Mouse (Mus musculus) embryonic facial prominence, embryonic 14.5 days (tissue): ENCODE data around the gene Ttc25. TPM values are rescaled to one million over a fixed set of nuclear protein-coding genes. Genes with fewer than 3 reads are reported as not detected.

Experiments used
- ATAC-seq: fragments of 200-750 bp; cut with Nextera tagmentation; 2 replicates; pipeline ENCODE4 v1.8.0; 2017; ENCODE audit warnings: low read depth, moderate number of reproducible peaks, moderate TSS enrichment
- DNase-seq: peaks from one replicate; pipeline ENCODE4 v3.0.0-alpha.2; 2015; ENCODE audit warnings: low spot score
- H3K27ac ChIP-seq: fragments of 300-500 bp; sonication (generic); replicated peaks from 2 replicates; pipeline ENCODE4 v1.5.1; 2014; ENCODE audit warnings: low read depth, mild to moderate bottlenecking, low read length, moderate library complexity
- H3K27me3 ChIP-seq: fragments of 300-500 bp; sonication (generic); replicated peaks from 2 replicates; pipeline ENCODE4 v1.6.1; 2014; ENCODE audit warnings: low read length; ENCODE audit not compliant: control insufficient read depth, insufficient read depth
- H3K36me3 ChIP-seq: fragments of 300-500 bp; sonication (generic); 2 replicates; pipeline ENCODE4 v1.6.1; 2014; ENCODE audit warnings: low read length, mixed read lengths; ENCODE audit not compliant: control insufficient read depth, insufficient read depth
- H3K4me1 ChIP-seq: fragments of 300-500 bp; sonication (generic); 2 replicates; pipeline ENCODE4 v1.6.1; 2014; ENCODE audit warnings: antibody characterized with exemption, low read length; ENCODE audit not compliant: control insufficient read depth, insufficient read depth
- H3K4me2 ChIP-seq: fragments of 300-500 bp; sonication (generic); 2 replicates; pipeline ENCODE4 v1.6.1; 2014; ENCODE audit warnings: low read depth, mild to moderate bottlenecking, low read length, moderate library complexity, mixed read lengths
- H3K4me3 ChIP-seq: fragments of 300-500 bp; sonication (generic); 2 replicates; pipeline ENCODE4 v1.5.1; 2014; ENCODE audit warnings: low read depth, mild to moderate bottlenecking, low read length
- H3K9ac ChIP-seq: fragments of 300-500 bp; sonication (generic); 2 replicates; pipeline ENCODE4 v1.6.1; 2014; ENCODE audit warnings: low read depth, mild to moderate bottlenecking, low read length, moderate library complexity, mixed read lengths
- H3K9me3 ChIP-seq: fragments of 300-500 bp; sonication (generic); 2 replicates; pipeline ENCODE4 v1.6.1; 2016; ENCODE audit warnings: low read length; ENCODE audit not compliant: control insufficient read depth
- WGBS: fragments of 180-500 bp; shearing (Covaris S2); extraction: QIAGEN DNeasy Blood & Tissue Kit; methylation state at CpG from one replicate; pipeline ENCODE4 v1.1.7; 2014; 5-methylcytosine and 5-hydroxymethylcytosine counted together
- polyA plus RNA-seq: library from polyadenylated mRNA; unstranded; fragments of >200 nt; fragmentation: Nextera tagmentation; extraction: Ambion mirVana; gene quantifications from 2 replicates; pipeline ENCODE4 v1.2.1, GENCODE M21; 2014

The Ttc25 gene
- polyA plus RNA-seq: 1.4 and 2.4 TPM in 2 replicates

- Histone ChIP-seq H3K4me2 (peak within 1 kb of the TSS; percentile 71), H3K9ac (peak within 1 kb of the TSS; percentile 63), H3K27me3 (no peaks in the 10 kb centered on the region; the same call in 1 of the 2 replicates), H3K4me3 (peak within 1 kb of the TSS; percentile 42), H3K4me1 (peaks cover 4% of the 10 kb centered on the region; the same call in 1 of the 2 replicates), H3K27ac (peak within 1 kb of the TSS; percentile 67), H3K9me3 (no peaks in the 10 kb centered on the region), H3K36me3 (no peaks in the 10 kb centered on the region)
- DNase-seq: peak; percentile 96
- 4% methylated on average over 28 of the region's 28 CpGs for WGBS
- peak; percentile 99 for ATAC-seq
Measured at GRCm38 (mm10) chr11:100544832-100545745, at the start of gene Ttc25. Gene Ttc25, plus strand, starts transcription at chr11:100545607.

- H3K4me3 ChIP-seq: no peak overlapping the region
- no peaks in the 10 kb centered on the region for H3K27me3 ChIP-seq
- WGBS: 85% methylated on average over 3 of the region's 3 CpGs
- ATAC-seq (no peak), DNase-seq (no peak)
- no peak overlapping the region for H3K4me2 ChIP-seq
- H3K9me3 ChIP-seq: no peaks in the 10 kb centered on the region
- no peak overlapping the region for H3K9ac ChIP-seq
- no peaks in the 10 kb centered on the region for H3K4me1 ChIP-seq
- H3K36me3 ChIP-seq: peaks cover 98% of the 10 kb centered on the region
- no peak overlapping the region for H3K27ac ChIP-seq
Measured at GRCm38 (mm10) chr11:100500241-100500640, 45.2 kb upstream of the Ttc25 start.

GRCm38 (mm10) chr11:100500651-100501050 is 44.8 kb upstream of the Ttc25 start:
- WGBS: 90% methylated on average over 7 of the region's 7 CpGs
- Histone ChIP-seq H3K9me3 (no peaks in the 10 kb centered on the region), H3K4me3 (no peak overlapping the region), H3K9ac (no peak overlapping the region), H3K4me1 (no peaks in the 10 kb centered on the region), H3K27me3 (no peaks in the 10 kb centered on the region), H3K27ac (no peak overlapping the region), H3K36me3 (peaks cover 98% of the 10 kb centered on the region), H3K4me2 (no peak overlapping the region)
- ATAC-seq (no peak), DNase-seq (no peak)

- DNase-seq (no peak), ATAC-seq (no peak)
- H3K9ac ChIP-seq: no peak overlapping the region
- WGBS: 34% methylated on average over 6 of the region's 6 CpGs
- peaks cover 98% of the 10 kb centered on the region for H3K36me3 ChIP-seq
- no peak overlapping the region for H3K4me3 ChIP-seq
- H3K4me2 ChIP-seq: no peak overlapping the region
- H3K4me1 ChIP-seq: no peaks in the 10 kb centered on the region
- H3K9me3 ChIP-seq: no peaks in the 10 kb centered on the region
- H3K27ac ChIP-seq: no peak overlapping the region
- no peaks in the 10 kb centered on the region for H3K27me3 ChIP-seq
Measured at GRCm38 (mm10) chr11:100501321-100501720, 44.1 kb upstream of the Ttc25 start.

- Histone ChIP-seq H3K4me1 (no peaks in the 10 kb centered on the region), H3K36me3 (peaks cover 95% of the 10 kb centered on the region), H3K4me2 (no peak overlapping the region), H3K9ac (no peak overlapping the region), H3K9me3 (no peaks in the 10 kb centered on the region), H3K4me3 (no peak overlapping the region), H3K27me3 (no peaks in the 10 kb centered on the region), H3K27ac (no peak overlapping the region)
- WGBS: 91% methylated on average over 12 of the region's 12 CpGs
- ATAC-seq: no peak
- DNase-seq: no peak
Measured at GRCm38 (mm10) chr11:100504990-100505660, 40.3 kb upstream of the Ttc25 start.

GRCm38 (mm10) chr11:100505997-100506396 is 39.4 kb upstream of the Ttc25 start:
- H3K27me3 ChIP-seq: no peaks in the 10 kb centered on the region
- H3K4me3 ChIP-seq: no peak overlapping the region
- peaks cover 97% of the 10 kb centered on the region for H3K36me3 ChIP-seq
- no peak overlapping the region for H3K9ac ChIP-seq
- no peak overlapping the region for H3K4me2 ChIP-seq
- no peaks in the 10 kb centered on the region for H3K4me1 ChIP-seq
- no peaks in the 10 kb centered on the region for H3K9me3 ChIP-seq
- ATAC-seq (no peak), DNase-seq (no peak)
- H3K27ac ChIP-seq: no peak overlapping the region
- WGBS: 94% methylated on average over 8 of the region's 8 CpGs

GRCm38 (mm10) chr11:100510556-100510955 is 34.9 kb upstream of the Ttc25 start:
- no peak for DNase-seq
- Histone ChIP-seq H3K36me3 (peaks cover 95% of the 10 kb centered on the region), H3K27me3 (no peaks in the 10 kb centered on the region), H3K9me3 (no peaks in the 10 kb centered on the region), H3K4me3 (no peak overlapping the region), H3K4me2 (no peak overlapping the region), H3K9ac (no peak overlapping the region), H3K27ac (no peak overlapping the region), H3K4me1 (no peaks in the 10 kb centered on the region)
- WGBS: 92% methylated on average over 2 of the region's 2 CpGs
- ATAC-seq: no peak

- Histone ChIP-seq H3K4me1 (no peaks in the 10 kb centered on the region), H3K27ac (no peak overlapping the region), H3K9ac (no peak overlapping the region), H3K27me3 (no peaks in the 10 kb centered on the region), H3K36me3 (peaks cover 96% of the 10 kb centered on the region), H3K4me2 (no peak overlapping the region), H3K4me3 (no peak overlapping the region), H3K9me3 (no peaks in the 10 kb centered on the region)
- peak; percentile 20 for DNase-seq
- ATAC-seq: no peak
- 96% methylated on average over 1 of the region's 1 CpGs for WGBS
Measured at GRCm38 (mm10) chr11:100512384-100512783, 33.0 kb upstream of the Ttc25 start.
